Mouse (Mus musculus) C3H10T1/2 (cell line): ENCODE results near the gene R3hdml. TPM values are rescaled to one million over a fixed set of nuclear protein-coding genes. Genes with fewer than 3 reads are reported as not detected.

Experiments
- polyA plus RNA-seq, 2 experiments: library from polyadenylated mRNA; unstranded; fragments of >200 nt; fragmentation: generic; extraction: Trizol; gene quantifications; one replicate each; pipeline ENCODE4 v1.2.1; 2012; ENCODE audit warnings: missing spikeins in 2 of 2

The R3hdml gene
- under 1 TPM in 1 of 2 experiments, not detected in 1; 0.13 TPM for polyA plus RNA-seq

GRCm38 (mm10) chr2:163492018-163492417 is at the start of gene R3hdml:
R3hdml (plus strand) TSS chr2:163492318.

GRCm38 (mm10) chr2:163472466-163472851 is 19.7 kb upstream of the R3hdml start, which contains the start of gene Fitm2:
Fitm2 (minus strand) TSS chr2:163472629.

DNA sequence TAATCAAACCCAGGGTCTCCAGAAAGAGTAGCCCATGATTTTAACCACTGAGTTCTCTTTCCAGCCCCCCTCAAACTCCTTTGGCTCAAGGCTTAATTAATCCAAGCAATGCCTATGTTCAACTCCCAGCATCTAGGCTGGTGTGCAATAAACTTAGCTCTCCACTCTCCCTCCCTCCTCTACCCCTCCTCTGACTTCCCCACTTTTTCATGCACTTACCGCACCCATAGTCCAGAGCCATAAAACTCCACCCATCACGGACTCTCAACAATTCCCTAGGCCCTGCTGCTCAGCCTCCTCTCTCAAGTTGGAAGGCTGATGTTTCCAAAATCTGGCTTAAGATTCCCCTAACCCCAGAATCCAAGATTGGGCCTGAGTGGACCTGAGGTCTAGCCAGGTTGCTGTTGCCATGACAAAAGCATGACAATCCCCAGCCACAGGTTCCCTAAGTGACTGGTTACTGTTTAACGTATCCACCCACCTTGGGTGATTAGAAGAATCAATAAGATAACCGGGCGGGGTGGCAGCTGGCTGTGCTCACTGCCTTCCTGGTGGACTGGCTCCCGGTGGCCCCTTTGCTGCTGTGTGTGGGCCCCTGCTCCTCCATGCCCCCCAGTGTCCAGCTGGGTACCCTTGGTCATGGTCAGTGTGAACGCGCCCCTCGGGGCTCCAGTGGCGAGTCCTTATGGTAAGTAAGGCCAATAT is 14.3 kb downstream of the R3hdml start, which contains the start of gene Hnf4a:
TSS of gene Hnf4a (plus strand) at position 509 of the 705 bp plus-strand sequence.

Other genes starting within 250 kb of the R3hdml start
- under 1 TPM in 1 of 2 experiments, not detected in 1; under 0.01 TPM for gene Jph2, start 94.3 kb upstream of the R3hdml start, polyA plus RNA-seq
- gene Oser1, start 67.6 kb upstream of the R3hdml start, polyA plus RNA-seq: 10 to 100 TPM; 17.3 to 31.8 TPM
- under 1 TPM; 0.27 to 0.34 TPM for gene Gdap1l1, start 53.8 kb upstream of the R3hdml start, polyA plus RNA-seq
- gene Fitm2, start 19.7 kb upstream of the R3hdml start, polyA plus RNA-seq: 1 to 10 TPM; 4.9 to 5.2 TPM
- not detected for gene Hnf4a, start 14.5 kb downstream of the R3hdml start, polyA plus RNA-seq
- 10 to 100 TPM in 1 of 2 experiments, 1 to 10 TPM in 1; 3.0 to 11.3 TPM for gene Ttpal, start 110.0 kb downstream of the R3hdml start, polyA plus RNA-seq
- gene Serinc3, start 152.8 kb downstream of the R3hdml start, polyA plus RNA-seq: 10 to 100 TPM in 1 of 2 experiments, 1 to 10 TPM in 1; 2.8 to 45.0 TPM
- gene Pkig, start 166.1 kb downstream of the R3hdml start, polyA plus RNA-seq: 100 to 1,000 TPM in 1 of 2 experiments, 10 to 100 TPM in 1; 78.1 to 110 TPM